Mouse (Mus musculus) hindbrain, embryonic 15.5 days (tissue): Measurements from ENCODE around the gene Sh3d21. TPM values are rescaled to one million over a fixed set of nuclear protein-coding genes. Genes with fewer than 3 reads are reported as not detected.
A peak's percentile ranks its signal among the peaks of the same experiment; 100 is the strongest.

Source experiments
- ATAC-seq: fragments of 200-750 bp; cut with Nextera tagmentation; 2 replicates; pipeline ENCODE4 v1.8.0; 2017; ENCODE audit warnings: low read depth, moderate number of reproducible peaks, moderate TSS enrichment; ENCODE audit not compliant: low FRiP score
- H3K27ac ChIP-seq: fragments of 300-500 bp; sonication (generic); replicated peaks from 2 replicates; pipeline ENCODE4 v1.5.1; 2015; ENCODE audit warnings: mild to moderate bottlenecking, inconsistent platforms
- H3K27me3 ChIP-seq: fragments of 300-500 bp; sonication (generic); 2 replicates; pipeline ENCODE4 v1.6.1; 2015; ENCODE audit warnings: control low read depth, inconsistent platforms
- H3K36me3 ChIP-seq: fragments of 300-500 bp; sonication (generic); 2 replicates; pipeline ENCODE4 v1.6.1; 2015; ENCODE audit warnings: control low read depth, inconsistent platforms
- H3K4me1 ChIP-seq: fragments of 300-500 bp; sonication (generic); replicated peaks from 2 replicates; pipeline ENCODE4 v1.6.1; 2015; ENCODE audit warnings: control low read depth, inconsistent platforms
- H3K4me2 ChIP-seq: fragments of 300-500 bp; sonication (generic); 2 replicates; pipeline ENCODE4 v1.6.1; 2015; ENCODE audit warnings: moderate library complexity, mild to moderate bottlenecking, inconsistent platforms
- H3K4me3 ChIP-seq: fragments of 300-500 bp; sonication (generic); 2 replicates; pipeline ENCODE4 v1.5.1; 2015; ENCODE audit warnings: mild to moderate bottlenecking, inconsistent platforms
- H3K9ac ChIP-seq: fragments of 300-500 bp; sonication (generic); 2 replicates; pipeline ENCODE4 v1.6.1; 2015; ENCODE audit warnings: inconsistent platforms
- H3K9me3 ChIP-seq: fragments of 300-500 bp; sonication (generic); 2 replicates; pipeline ENCODE4 v1.6.1; 2016; ENCODE audit warnings: control low read depth, inconsistent platforms
- WGBS: fragments of 180-500 bp; shearing (Covaris S2); methylation state at CpG from one replicate; pipeline ENCODE4 v1.1.7; 2015; 5-methylcytosine and 5-hydroxymethylcytosine counted together
- polyA plus RNA-seq: library from polyadenylated mRNA; unstranded; fragments of >200 nt; fragmentation: Nextera tagmentation; extraction: Ambion mirVana; gene quantifications from 2 replicates; pipeline ENCODE4 v1.2.1, GENCODE M21; 2015

Gene Sh3d21
- polyA plus RNA-seq, 1 experiment from 2014 or later: 2.0 TPM

GRCm38 (mm10) chr4:126103057-126103581, 60.2 kb downstream of the Sh3d21 start:
- H3K4me3 ChIP-seq: peak overlapping the region; percentile 96
- under 1% methylated on average over 15 of the region's 15 CpGs for WGBS
- peaks cover 4% of the 10 kb centered on the region; the same call in 1 of the 2 replicates for H3K36me3 ChIP-seq
- peak overlapping the region; percentile 87 for H3K27ac ChIP-seq
- peaks cover 58% of the 10 kb centered on the region for H3K4me1 ChIP-seq
- H3K9me3 ChIP-seq: no peaks in the 10 kb centered on the region
- peak; percentile 45 for ATAC-seq
- H3K27me3 ChIP-seq: no peaks in the 10 kb centered on the region
- peak overlapping the region; percentile 93 for H3K4me2 ChIP-seq
- H3K9ac ChIP-seq: peak overlapping the region; percentile 35

GRCm38 (mm10) chr4:126102061-126102841, 61.0 kb downstream of the Sh3d21 start:
- H3K36me3 ChIP-seq: peaks cover 4% of the 10 kb centered on the region; the same call in 1 of the 2 replicates
- WGBS: 35% methylated on average over 7 of the region's 7 CpGs
- peak overlapping the region; percentile 93 for H3K4me2 ChIP-seq
- no peak overlapping the region for H3K4me3 ChIP-seq
- H3K9me3 ChIP-seq: no peaks in the 10 kb centered on the region
- no peaks in the 10 kb centered on the region for H3K27me3 ChIP-seq
- H3K4me1 ChIP-seq: peaks cover 50% of the 10 kb centered on the region
- no peak overlapping the region for H3K9ac ChIP-seq
- ATAC-seq: no peak
- H3K27ac ChIP-seq: peak overlapping the region; percentile 87

- no peak overlapping the region for H3K4me3 ChIP-seq
- no peak for ATAC-seq
- peaks cover 41% of the 10 kb centered on the region for H3K4me1 ChIP-seq
- H3K9me3 ChIP-seq: no peaks in the 10 kb centered on the region
- H3K27me3 ChIP-seq: no peaks in the 10 kb centered on the region
- no peak overlapping the region for H3K27ac ChIP-seq
- no peak overlapping the region for H3K4me2 ChIP-seq
- H3K9ac ChIP-seq: no peak overlapping the region
- H3K36me3 ChIP-seq: peaks cover 4% of the 10 kb centered on the region; the same call in 1 of the 2 replicates
- 81% methylated on average over 3 of the region's 3 CpGs for WGBS
These were observed 62.5 kb downstream of the Sh3d21 start for GRCm38 (mm10) chr4:126100764-126101163.

Other genes starting within 250 kb of the Sh3d21 start
- gene Csf3r, start 138.9 kb downstream of the Sh3d21 start, polyA plus RNA-seq: 0.74 and 0.96 TPM in 2 replicates
- gene Mrps15, start 116.6 kb downstream of the Sh3d21 start, polyA plus RNA-seq: 123 and 129 TPM in 2 replicates
- gene Oscp1, start 104.9 kb downstream of the Sh3d21 start, polyA plus RNA-seq: 38.5 and 42.1 TPM in 2 replicates
- gene Lsm10, start 66.9 kb downstream of the Sh3d21 start, polyA plus RNA-seq: 45.8 and 50.3 TPM in 2 replicates
- gene Stk40, start 59.5 kb downstream of the Sh3d21 start, polyA plus RNA-seq: 29.6 and 33.9 TPM in 2 replicates
- 14.5 and 15.1 TPM in 2 replicates for gene Eva1b, start 15.7 kb downstream of the Sh3d21 start, polyA plus RNA-seq
- gene Thrap3, start 39.3 kb upstream of the Sh3d21 start, polyA plus RNA-seq: 130 and 141 TPM in 2 replicates
- 82.9 and 97.5 TPM in 2 replicates for gene Map7d1, start 92.9 kb upstream of the Sh3d21 start, polyA plus RNA-seq
- gene Trappc3, start 98.8 kb upstream of the Sh3d21 start, polyA plus RNA-seq: 172 and 180 TPM in 2 replicates
- 6.9 and 8.1 TPM in 2 replicates for gene Col8a2, start 123.3 kb upstream of the Sh3d21 start, polyA plus RNA-seq
- 78.6 and 86.1 TPM in 2 replicates for gene Adprhl2, start 158.2 kb upstream of the Sh3d21 start, polyA plus RNA-seq
- gene Tekt2, start 162.2 kb upstream of the Sh3d21 start, polyA plus RNA-seq: 10.7 and 11.4 TPM in 2 replicates